Mouse (Mus musculus): ENCODE data around the gene Tln2. TPM values are rescaled to one million over a fixed set of nuclear protein-coding genes. Genes with fewer than 3 reads are reported as not detected.

The Tln2 gene
- polyA plus RNA-seq, 1 experiment from 2014 or later: 5.0 TPM

DNA sequence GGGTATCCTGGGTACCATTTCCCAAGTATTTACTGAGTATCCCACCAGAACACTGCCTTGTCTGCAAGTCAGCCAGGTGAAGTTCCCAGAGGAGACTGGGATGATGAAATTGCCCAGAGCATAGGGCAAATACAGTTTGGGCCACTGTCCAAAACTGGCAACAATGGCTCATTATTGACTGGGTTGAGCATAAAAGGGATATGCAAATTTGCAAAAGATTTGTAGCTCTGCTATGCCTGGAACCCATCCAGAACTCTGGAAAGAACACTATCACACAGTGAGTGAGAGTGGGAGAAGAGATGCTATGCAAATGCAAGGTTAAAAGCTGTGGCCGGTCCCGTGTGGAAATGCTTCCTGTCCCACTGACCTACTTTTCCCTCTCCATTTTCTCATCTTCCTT lies 63.1 kb downstream of the Tln2 start:
- H3K4me3 ChIP-seq (replicated peaks): no peak overlapping the region
- WGBS (ENCODE audit: insufficient replicate concordance): 53% methylated on average over 2 of the region's 2 CpGs

DNA sequence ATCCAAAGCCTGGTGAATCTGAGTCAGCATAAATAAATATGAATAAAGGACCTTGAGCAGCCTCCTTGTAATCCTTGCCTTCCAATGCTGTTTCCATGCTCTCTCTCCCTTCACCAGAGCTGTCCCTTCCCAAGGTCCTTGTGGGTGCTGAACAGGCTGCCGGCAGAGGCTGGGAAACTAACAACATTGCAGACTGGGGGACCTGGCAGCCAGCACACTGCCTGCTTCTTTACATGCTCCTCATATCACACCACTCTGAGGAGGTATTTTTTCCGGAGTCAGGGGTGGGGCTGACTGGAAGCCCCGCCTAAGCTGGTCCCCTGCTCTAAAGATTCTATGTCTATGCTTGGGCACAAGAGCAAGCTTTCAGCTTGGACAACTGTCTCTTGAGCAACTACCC lies 64.2 kb downstream of the Tln2 start:
- no peaks in the 10 kb centered on the region for H3K4me1 ChIP-seq (replicated peaks)
- ATAC-seq (ENCODE audit: low read depth): no peak
- H3K4me2 ChIP-seq: no peak overlapping the region

More for the DNA sequence above, 63.1 kb downstream of the Tln2 start:
- H3K9ac ChIP-seq: no peak overlapping the region
- ATAC-seq (ENCODE audit: low read depth) (no peak), DNase-seq (no peak)
- H3K27me3 ChIP-seq: no peaks in the 10 kb centered on the region
- no peaks in the 10 kb centered on the region for H3K36me3 ChIP-seq
- no peak overlapping the region for H3K4me2 ChIP-seq
- no peaks in the 10 kb centered on the region for H3K4me1 ChIP-seq (replicated peaks)
- H3K9me3 ChIP-seq (replicated peaks): no peaks in the 10 kb centered on the region
- no peak overlapping the region for H3K27ac ChIP-seq

GRCm38 (mm10) chr9:67493876-67494552 lies 65.5 kb downstream of the Tln2 start:
- DNase-seq (no peak), ATAC-seq (ENCODE audit: low read depth) (no peak)
- Histone ChIP-seq H3K4me2 (no peak overlapping the region), H3K27ac (no peak overlapping the region), H3K9ac (no peak overlapping the region), H3K4me1 (replicated peaks) (no peaks in the 10 kb centered on the region), H3K9me3 (replicated peaks) (no peaks in the 10 kb centered on the region), H3K27me3 (no peaks in the 10 kb centered on the region), H3K4me3 (replicated peaks) (no peak overlapping the region), H3K36me3 (no peaks in the 10 kb centered on the region)
- 63% methylated on average over 8 of the region's 8 CpGs for WGBS (ENCODE audit: insufficient replicate concordance)

More for the DNA sequence above, 64.2 kb downstream of the Tln2 start:
- H3K9ac ChIP-seq: no peak overlapping the region
- no peak overlapping the region for H3K27ac ChIP-seq
- WGBS (ENCODE audit: insufficient replicate concordance): 35% methylated on average over 3 of the region's 3 CpGs
- H3K36me3 ChIP-seq: no peaks in the 10 kb centered on the region
- H3K9me3 ChIP-seq (replicated peaks): no peaks in the 10 kb centered on the region
- DNase-seq: no peak
- H3K27me3 ChIP-seq: no peaks in the 10 kb centered on the region
- H3K4me3 ChIP-seq (replicated peaks): no peak overlapping the region

DNA sequence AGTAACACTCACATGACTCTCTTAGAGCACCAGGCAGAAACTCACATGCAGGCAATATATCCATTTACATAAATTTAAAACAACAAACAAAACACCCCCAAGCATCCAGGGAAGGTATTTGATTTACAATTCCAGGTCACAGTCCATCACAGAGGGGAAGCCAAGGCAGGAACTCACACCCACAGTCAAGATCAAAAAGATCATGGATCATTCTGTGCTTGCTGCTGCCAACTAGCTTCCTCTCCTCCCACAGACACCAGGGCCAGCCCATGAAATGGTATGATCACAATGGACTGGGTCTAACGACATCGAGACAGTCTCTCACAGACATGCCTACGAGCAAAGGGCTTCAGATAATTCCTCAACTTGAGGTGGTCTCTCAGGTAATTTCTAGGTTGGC lies 70.1 kb downstream of the Tln2 start:
- peaks cover 8% of the 10 kb centered on the region for H3K4me1 ChIP-seq (replicated peaks)
- no peak overlapping the region for H3K4me3 ChIP-seq (replicated peaks)
- no peak overlapping the region for H3K27ac ChIP-seq
- H3K36me3 ChIP-seq: no peaks in the 10 kb centered on the region
- WGBS (ENCODE audit: insufficient replicate concordance): 63% methylated on average over 3 of the region's 3 CpGs
- no peak overlapping the region for H3K4me2 ChIP-seq
- H3K9me3 ChIP-seq (replicated peaks): no peaks in the 10 kb centered on the region
- H3K9ac ChIP-seq: no peak overlapping the region
- DNase-seq (no peak), ATAC-seq (ENCODE audit: low read depth) (no peak)
- no peaks in the 10 kb centered on the region for H3K27me3 ChIP-seq

GRCm38 (mm10) chr9:67486621-67487020 lies 72.9 kb downstream of the Tln2 start:
- Histone ChIP-seq H3K27me3 (no peaks in the 10 kb centered on the region), H3K4me3 (replicated peaks) (no peak overlapping the region), H3K9ac (no peak overlapping the region), H3K4me2 (no peak overlapping the region), H3K27ac (no peak overlapping the region), H3K4me1 (replicated peaks) (peaks cover 8% of the 10 kb centered on the region), H3K9me3 (replicated peaks) (no peaks in the 10 kb centered on the region), H3K36me3 (no peaks in the 10 kb centered on the region)
- ATAC-seq (ENCODE audit: low read depth) (no peak), DNase-seq (no peak)
- 56% methylated on average over 5 of the region's 5 CpGs for WGBS (ENCODE audit: insufficient replicate concordance)

GRCm38 (mm10) chr9:67485169-67486072 lies 74.1 kb downstream of the Tln2 start:
- peaks cover 8% of the 10 kb centered on the region for H3K4me1 ChIP-seq (replicated peaks)
- no peak overlapping the region for H3K9ac ChIP-seq
- no peaks in the 10 kb centered on the region for H3K9me3 ChIP-seq (replicated peaks)
- H3K27me3 ChIP-seq: no peaks in the 10 kb centered on the region
- no peak overlapping the region for H3K4me2 ChIP-seq
- ATAC-seq (ENCODE audit: low read depth): no peak
- no peaks in the 10 kb centered on the region for H3K36me3 ChIP-seq
- no peak overlapping the region for H3K4me3 ChIP-seq (replicated peaks)
- no peak for DNase-seq
- H3K27ac ChIP-seq: no peak overlapping the region
- WGBS (ENCODE audit: insufficient replicate concordance): 34% methylated on average over 15 of the region's 15 CpGs

DNA sequence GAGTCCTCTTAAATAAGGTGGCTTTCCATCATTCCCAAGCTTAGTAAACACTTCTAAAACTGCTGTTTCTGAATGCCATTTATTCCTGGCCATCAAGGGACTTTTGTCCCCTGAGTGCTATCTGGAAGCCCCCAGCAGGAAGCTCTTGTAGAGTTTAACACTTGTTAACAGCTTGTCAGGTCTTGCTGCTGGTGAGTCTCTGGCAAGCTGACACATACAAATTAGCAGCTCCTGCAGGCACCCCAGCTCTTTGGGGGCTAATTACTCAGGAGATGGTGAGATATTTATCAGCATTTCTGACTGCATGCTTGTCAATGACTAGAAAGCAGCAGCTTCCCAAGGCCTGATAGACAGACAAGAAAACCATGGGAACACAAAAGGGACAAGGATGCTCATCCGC lies 77.2 kb downstream of the Tln2 start:
- no peak for DNase-seq
- Histone ChIP-seq H3K27me3 (no peaks in the 10 kb centered on the region), H3K4me1 (replicated peaks) (peaks cover 12% of the 10 kb centered on the region), H3K4me2 (no peak overlapping the region), H3K9me3 (replicated peaks) (no peaks in the 10 kb centered on the region), H3K27ac (no peak overlapping the region), H3K4me3 (replicated peaks) (no peak overlapping the region), H3K36me3 (no peaks in the 10 kb centered on the region), H3K9ac (no peak overlapping the region)
- ATAC-seq (ENCODE audit: low read depth): no peak
- 67% methylated on average over 1 of the region's 1 CpGs for WGBS (ENCODE audit: insufficient replicate concordance)

GRCm38 (mm10) chr9:67481851-67482250 lies 77.7 kb downstream of the Tln2 start:
- DNase-seq: no peak
- H3K27me3 ChIP-seq: no peaks in the 10 kb centered on the region

DNA sequence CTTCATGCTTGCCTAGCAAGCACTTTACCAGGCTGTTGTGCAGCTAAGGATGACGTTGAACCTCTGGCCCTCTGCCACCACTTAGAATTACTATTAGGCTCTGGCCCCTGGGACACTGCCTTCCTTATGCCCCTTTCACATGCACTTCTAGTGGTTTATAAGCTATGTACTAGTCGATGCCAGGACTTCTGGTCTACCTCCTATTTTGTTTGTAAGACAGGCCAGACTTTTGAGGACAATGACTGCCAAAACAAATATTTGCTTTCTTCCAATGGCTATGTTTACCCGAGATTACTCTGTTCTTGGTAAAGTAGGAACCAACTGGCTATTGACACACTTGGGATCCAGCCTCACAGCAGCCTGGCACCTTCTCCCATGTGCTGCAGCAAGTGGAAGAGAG lies 82.1 kb downstream of the Tln2 start:
- Histone ChIP-seq H3K4me3 (replicated peaks) (no peak overlapping the region), H3K4me1 (replicated peaks) (0 out of 2 replicates have a peak, but pooled peaks cover 4% of the 10 kb centered on the region), H3K36me3 (no peaks in the 10 kb centered on the region), H3K27me3 (no peaks in the 10 kb centered on the region), H3K27ac (no peak overlapping the region), H3K9me3 (replicated peaks) (no peaks in the 10 kb centered on the region), H3K9ac (no peak overlapping the region), H3K4me2 (no peak overlapping the region)
- 50% methylated on average over 3 of the region's 3 CpGs for WGBS (ENCODE audit: insufficient replicate concordance)
- no peak for DNase-seq
- no peak for ATAC-seq (ENCODE audit: low read depth)

More at GRCm38 (mm10) chr9:67481851-67482250, 77.7 kb downstream of the Tln2 start:
- no peak overlapping the region for H3K9ac ChIP-seq
- WGBS (ENCODE audit: insufficient replicate concordance): 30% methylated on average over 1 of the region's 1 CpGs
- no peaks in the 10 kb centered on the region for H3K36me3 ChIP-seq
- H3K4me3 ChIP-seq (replicated peaks): no peak overlapping the region
- H3K27ac ChIP-seq: no peak overlapping the region
- H3K9me3 ChIP-seq (replicated peaks): no peaks in the 10 kb centered on the region
- H3K4me1 ChIP-seq (replicated peaks): peaks cover 12% of the 10 kb centered on the region
- no peak for ATAC-seq (ENCODE audit: low read depth)
- H3K4me2 ChIP-seq: no peak overlapping the region

DNA sequence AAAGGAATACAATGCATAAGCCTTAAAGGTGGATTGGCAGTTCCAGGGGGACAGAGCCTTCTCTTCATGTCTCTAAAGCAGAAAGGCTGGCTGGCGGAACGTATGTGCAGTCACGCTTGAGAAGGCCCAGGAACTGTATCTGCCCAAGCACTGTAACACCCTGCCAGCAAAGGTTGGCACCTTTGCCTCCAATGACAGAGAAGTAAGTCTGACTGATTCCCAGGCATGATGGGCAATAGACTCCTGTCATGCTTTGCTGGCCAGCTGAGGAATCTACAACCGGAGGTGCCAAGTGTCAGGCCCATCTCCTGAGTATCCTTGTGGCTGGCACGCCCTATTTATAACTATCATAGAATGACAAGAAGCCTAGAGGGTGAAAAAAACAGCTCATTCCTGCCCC lies 83.3 kb downstream of the Tln2 start:
- Histone ChIP-seq H3K36me3 (no peaks in the 10 kb centered on the region), H3K9me3 (replicated peaks) (no peaks in the 10 kb centered on the region), H3K4me1 (replicated peaks) (0 out of 2 replicates have a peak, but pooled peaks cover 4% of the 10 kb centered on the region), H3K9ac (no peak overlapping the region), H3K27ac (no peak overlapping the region), H3K4me2 (no peak overlapping the region), H3K27me3 (no peaks in the 10 kb centered on the region), H3K4me3 (replicated peaks) (no peak overlapping the region)
- ATAC-seq (ENCODE audit: low read depth): no peak
- DNase-seq: no peak
- WGBS (ENCODE audit: insufficient replicate concordance): 83% methylated on average over 5 of the region's 5 CpGs

GRCm38 (mm10) chr9:67463440-67464122 lies 95.9 kb downstream of the Tln2 start:
- H3K36me3 ChIP-seq: no peaks in the 10 kb centered on the region
- H3K4me3 ChIP-seq (replicated peaks): no peak overlapping the region
- WGBS (ENCODE audit: insufficient replicate concordance): 34% methylated on average over 11 of the region's 11 CpGs
- H3K9ac ChIP-seq: no peak overlapping the region
- H3K27ac ChIP-seq: no peak overlapping the region
- H3K9me3 ChIP-seq (replicated peaks): no peaks in the 10 kb centered on the region
- H3K4me1 ChIP-seq (replicated peaks): peaks cover 4% of the 10 kb centered on the region
- no peak for DNase-seq
- ATAC-seq (ENCODE audit: low read depth): no peak
- H3K4me2 ChIP-seq: no peak overlapping the region
- no peaks in the 10 kb centered on the region for H3K27me3 ChIP-seq

Data from liver, embryonic 13.5 days (tissue).